Mouse (Mus musculus) heart, embryonic 13.5 days (tissue): Measurements from ENCODE around the gene Tcerg1l. TPM values are rescaled to one million over a fixed set of nuclear protein-coding genes. Genes with fewer than 3 reads are reported as not detected.

Experiments used
- ATAC-seq: fragments of 200-750 bp; cut with Nextera tagmentation; 2 replicates; pipeline ENCODE4 v1.8.0; 2017; ENCODE audit warnings: moderate TSS enrichment; ENCODE audit not compliant: insufficient number of reproducible peaks, low FRiP score, low TSS enrichment; ENCODE audit errors: extremely low read depth
- H3K27ac ChIP-seq: fragments of 300-500 bp; sonication (generic); replicated peaks from 2 replicates; pipeline ENCODE4 v1.5.1; 2015; ENCODE audit warnings: moderate library complexity, mild to moderate bottlenecking, inconsistent platforms
- H3K27me3 ChIP-seq: fragments of 300-500 bp; sonication (generic); replicated peaks from 2 replicates; pipeline ENCODE4 v1.6.1; 2015; ENCODE audit warnings: mild to moderate bottlenecking, inconsistent platforms
- H3K36me3 ChIP-seq: fragments of 300-500 bp; sonication (generic); 2 replicates; pipeline ENCODE4 v1.6.1; 2015; ENCODE audit warnings: mild to moderate bottlenecking, inconsistent platforms
- H3K4me1 ChIP-seq: fragments of 300-500 bp; sonication (generic); 2 replicates; pipeline ENCODE4 v1.6.1; 2015; ENCODE audit warnings: inconsistent platforms
- H3K4me2 ChIP-seq: fragments of 300-500 bp; sonication (generic); 2 replicates; pipeline ENCODE4 v1.6.1; 2015; ENCODE audit warnings: inconsistent platforms, mild to moderate bottlenecking, moderate library complexity
- H3K4me3 ChIP-seq: fragments of 300-500 bp; sonication (generic); 2 replicates; pipeline ENCODE4 v1.5.1; 2015; ENCODE audit warnings: moderate library complexity, mild to moderate bottlenecking, inconsistent platforms
- H3K9ac ChIP-seq: fragments of 300-500 bp; sonication (generic); 2 replicates; pipeline ENCODE4 v1.6.1; 2015; ENCODE audit warnings: inconsistent platforms, mild to moderate bottlenecking, moderate library complexity
- H3K9me3 ChIP-seq: fragments of 300-500 bp; sonication (generic); 2 replicates; pipeline ENCODE4 v1.6.1; 2016; ENCODE audit warnings: inconsistent platforms
- WGBS: fragments of 180-500 bp; shearing (Covaris S2); methylation state at CpG from one replicate; pipeline ENCODE4 v1.1.7; 2015; ENCODE audit warnings: mixed read lengths; 5-methylcytosine and 5-hydroxymethylcytosine counted together
- polyA plus RNA-seq: library from polyadenylated mRNA; unstranded; fragments of >200 nt; fragmentation: Nextera tagmentation; extraction: Ambion mirVana; gene quantifications from 2 replicates; pipeline ENCODE4 v1.2.1, GENCODE M21; 2015

Tcerg1l gene
- polyA plus RNA-seq, 1 experiment from 2014 or later, result 0.23 TPM

DNA sequence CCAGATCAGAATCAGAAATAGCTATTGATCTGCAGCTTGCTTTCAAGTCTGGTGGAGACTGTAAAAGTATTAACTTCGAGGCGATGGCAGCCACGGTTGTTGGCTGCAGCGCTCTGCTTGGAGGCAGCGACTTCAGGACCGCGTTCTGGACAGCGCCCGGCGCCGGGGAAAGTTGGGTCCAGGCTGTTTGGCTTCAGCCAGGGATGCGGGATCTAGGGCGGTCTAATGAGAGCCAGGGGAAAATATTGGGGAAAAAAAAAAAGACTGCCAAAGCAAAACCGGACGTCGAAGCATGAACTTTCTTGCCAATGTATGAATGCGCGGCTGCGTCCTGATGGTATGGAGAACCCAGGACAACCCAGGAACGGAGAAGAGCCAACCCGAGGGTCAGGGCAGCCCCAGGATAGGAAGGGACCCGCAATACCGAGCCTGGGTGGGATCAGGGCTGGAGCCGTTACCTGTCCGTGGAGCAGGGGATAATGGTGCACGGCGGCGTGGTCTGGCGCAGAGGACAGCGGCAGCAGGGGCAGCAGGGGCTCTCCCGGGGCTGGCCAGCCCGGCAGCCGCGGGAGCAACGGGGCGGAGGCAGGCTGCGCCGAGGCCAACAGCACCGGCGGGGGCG lies 556 bp downstream of the Tcerg1l start:
- under 1% methylated on average over 38 of the region's 41 CpGs for WGBS
- ATAC-seq, result no peak
- Histone ChIP-seq H3K9me3 (no peaks in the 10 kb centered on the region), H3K4me3 (peak overlapping the region; percentile 56), H3K27me3 (peaks cover 66% of the 10 kb centered on the region), H3K4me1 (peaks cover 15% of the 10 kb centered on the region), H3K27ac (no peak overlapping the region), H3K4me2 (peak overlapping the region; percentile 86), H3K9ac (no peak overlapping the region), H3K36me3 (no peaks in the 10 kb centered on the region)

DNA sequence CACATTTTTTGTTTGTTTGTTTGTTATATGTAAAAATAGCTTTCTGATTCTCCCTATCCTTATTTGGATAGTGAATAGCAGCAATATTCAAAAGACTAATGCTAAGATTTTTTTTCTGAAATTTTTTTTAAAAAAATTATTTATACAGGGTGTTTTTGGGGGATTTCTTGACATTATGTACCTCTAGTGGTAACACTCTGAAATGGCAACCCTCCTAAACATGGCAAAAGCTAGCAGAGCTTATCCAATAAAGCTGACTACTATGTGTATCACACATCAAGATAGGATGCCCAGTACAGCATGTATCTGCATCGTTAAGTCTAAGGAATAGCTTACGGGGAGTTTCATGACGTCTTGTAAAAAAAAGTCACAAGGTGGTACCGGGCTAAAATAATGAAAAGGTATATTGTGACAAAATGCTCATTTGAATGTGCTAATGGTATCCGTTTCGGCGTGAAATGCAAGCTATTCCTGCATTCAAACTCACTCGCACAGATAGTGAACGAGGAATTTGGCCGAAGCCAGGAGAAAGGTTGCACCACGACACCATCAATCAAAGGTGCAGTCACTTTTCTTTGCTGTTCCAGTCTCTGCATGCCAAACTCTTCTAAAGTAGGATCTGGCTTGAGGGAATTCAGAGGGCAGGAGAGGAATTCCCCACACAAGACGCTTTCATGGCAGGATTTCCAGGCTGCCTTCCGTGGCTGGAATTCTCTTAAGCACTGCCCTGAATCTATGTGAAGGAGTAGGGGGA lies 1.2 kb downstream of the Tcerg1l start:
- Histone ChIP-seq H3K9me3 (no peaks in the 10 kb centered on the region), H3K4me2 (no peak overlapping the region), H3K4me1 (peaks cover 15% of the 10 kb centered on the region), H3K27ac (no peak overlapping the region), H3K4me3 (no peak overlapping the region), H3K36me3 (no peaks in the 10 kb centered on the region), H3K27me3 (peaks cover 69% of the 10 kb centered on the region), H3K9ac (no peak overlapping the region)
- no peak for ATAC-seq
- WGBS, result 32% methylated on average over 13 of the region's 13 CpGs

DNA sequence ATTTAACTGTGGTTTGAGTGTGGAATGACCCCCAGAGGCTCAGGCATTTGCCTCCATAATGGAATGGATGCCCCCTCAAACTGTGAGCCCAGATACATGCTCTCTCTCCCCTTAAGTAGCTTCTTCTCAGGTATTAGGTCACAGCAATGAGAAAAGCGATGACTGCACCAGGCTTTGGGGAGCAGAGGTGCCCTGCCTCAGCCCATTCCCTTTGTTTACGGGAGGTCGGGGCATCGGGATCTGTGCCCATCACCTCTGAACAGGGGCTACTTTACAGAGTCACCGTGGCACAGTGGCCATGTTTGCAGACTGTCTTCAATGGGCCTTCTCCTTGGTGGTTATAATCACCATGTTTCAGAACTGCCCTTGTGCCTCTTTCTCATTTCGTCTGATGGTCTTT lies 7.6 kb downstream of the Tcerg1l start:
- WGBS, result 83% methylated on average over 6 of the region's 6 CpGs
- H3K27ac ChIP-seq, result no peak overlapping the region

DNA sequence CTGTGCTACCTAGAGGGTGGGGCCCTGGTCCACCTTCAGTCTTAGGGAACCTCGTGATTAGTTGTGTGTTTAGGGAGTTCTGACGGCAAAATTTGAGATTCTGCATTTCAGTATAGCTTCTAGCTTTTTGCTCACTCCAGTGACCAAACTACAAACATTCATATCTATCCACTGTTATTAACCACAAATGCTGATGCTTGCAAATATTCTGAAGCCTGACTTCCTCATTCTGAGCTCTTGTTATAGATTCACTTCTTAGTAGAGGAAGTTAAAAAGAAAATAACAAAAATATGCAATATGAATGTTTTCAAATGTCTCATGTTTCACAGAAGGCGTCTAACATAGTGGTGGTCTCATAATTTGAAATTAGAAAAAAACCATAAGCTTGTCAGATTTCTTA lies 8.5 kb downstream of the Tcerg1l start:
- no peaks in the 10 kb centered on the region for H3K9me3 ChIP-seq
- 62% methylated on average over 3 of the region's 3 CpGs for WGBS
- ATAC-seq, result no peak
- H3K4me1 ChIP-seq, result no peaks in the 10 kb centered on the region
- H3K27me3 ChIP-seq, result peaks cover 22% of the 10 kb centered on the region
- no peak overlapping the region for H3K9ac ChIP-seq
- no peaks in the 10 kb centered on the region for H3K36me3 ChIP-seq
- H3K4me3 ChIP-seq, result no peak overlapping the region
- H3K4me2 ChIP-seq, result no peak overlapping the region
- H3K27ac ChIP-seq, result no peak overlapping the region

More for the DNA sequence above, 7.6 kb downstream of the Tcerg1l start:
- H3K4me1 ChIP-seq, result no peaks in the 10 kb centered on the region
- no peaks in the 10 kb centered on the region for H3K9me3 ChIP-seq
- H3K4me2 ChIP-seq, result no peak overlapping the region
- ATAC-seq, result no peak
- peaks cover 26% of the 10 kb centered on the region for H3K27me3 ChIP-seq
- H3K4me3 ChIP-seq, result no peak overlapping the region
- H3K36me3 ChIP-seq, result no peaks in the 10 kb centered on the region
- no peak overlapping the region for H3K9ac ChIP-seq

DNA sequence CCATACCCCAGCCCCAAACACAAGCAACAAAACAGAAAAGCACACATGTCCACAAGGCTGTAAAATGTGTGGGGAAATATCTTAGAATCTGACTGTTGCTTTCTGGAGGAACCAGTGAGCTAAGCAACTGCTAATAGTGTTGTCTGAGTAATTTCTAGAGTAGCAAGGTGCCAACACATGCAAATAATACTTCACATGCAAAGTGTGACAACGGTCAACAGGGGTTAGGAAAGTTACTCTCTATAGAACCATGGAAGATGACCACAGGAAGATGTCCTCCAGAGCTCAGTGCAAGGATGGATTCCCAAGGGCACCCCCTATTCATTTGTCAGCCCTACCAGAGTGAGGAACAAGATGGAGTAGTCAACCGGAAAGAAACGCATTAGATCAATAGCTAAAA lies 18.3 kb downstream of the Tcerg1l start:
- no peaks in the 10 kb centered on the region for H3K27me3 ChIP-seq
- H3K4me3 ChIP-seq, result no peak overlapping the region
- no peaks in the 10 kb centered on the region for H3K4me1 ChIP-seq
- H3K9ac ChIP-seq, result no peak overlapping the region
- no peak overlapping the region for H3K27ac ChIP-seq
- no peak overlapping the region for H3K4me2 ChIP-seq
- no peaks in the 10 kb centered on the region for H3K9me3 ChIP-seq
- ATAC-seq, result no peak
- no peaks in the 10 kb centered on the region for H3K36me3 ChIP-seq
- WGBS, result 83% methylated on average over 3 of the region's 3 CpGs

GRCm38 (mm10) chr7:138378546-138378945 lies 19.0 kb downstream of the Tcerg1l start:
- Histone ChIP-seq H3K9me3 (no peaks in the 10 kb centered on the region), H3K9ac (no peak overlapping the region), H3K4me1 (no peaks in the 10 kb centered on the region), H3K36me3 (no peaks in the 10 kb centered on the region), H3K4me2 (no peak overlapping the region), H3K27me3 (no peaks in the 10 kb centered on the region), H3K4me3 (no peak overlapping the region), H3K27ac (no peak overlapping the region)
- ATAC-seq, result no peak
- WGBS, result 74% methylated on average over 4 of the region's 4 CpGs

DNA sequence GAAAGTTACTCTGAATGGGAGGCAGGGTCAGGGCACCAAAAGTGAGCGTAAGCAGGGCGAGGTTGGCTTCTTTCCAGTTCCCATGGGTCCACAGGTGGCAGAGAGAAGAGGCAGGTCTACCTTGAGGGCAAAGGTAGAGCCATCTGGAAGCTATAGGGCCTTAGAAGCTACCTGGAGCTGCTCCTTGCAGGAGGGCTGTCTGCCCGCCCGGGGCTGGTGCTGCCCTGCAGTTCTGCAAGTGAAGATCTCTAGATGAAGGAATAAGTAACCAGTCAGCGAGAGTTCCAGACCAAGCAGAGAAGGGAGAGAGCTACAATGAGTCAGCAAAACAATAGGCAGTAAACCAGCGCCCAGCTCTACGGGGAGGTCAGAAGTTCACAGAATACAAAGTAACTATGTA lies 22.0 kb downstream of the Tcerg1l start:
- 59% methylated on average over 7 of the region's 7 CpGs for WGBS

GRCm38 (mm10) chr7:138374376-138374775 lies 23.2 kb downstream of the Tcerg1l start:
- H3K27ac ChIP-seq, result no peak overlapping the region
- H3K4me2 ChIP-seq, result no peak overlapping the region
- H3K36me3 ChIP-seq, result no peaks in the 10 kb centered on the region
- no peaks in the 10 kb centered on the region for H3K4me1 ChIP-seq
- ATAC-seq, result no peak
- H3K27me3 ChIP-seq, result peaks cover 17% of the 10 kb centered on the region
- H3K4me3 ChIP-seq, result no peak overlapping the region
- no peaks in the 10 kb centered on the region for H3K9me3 ChIP-seq
- WGBS, result 55% methylated on average over 7 of the region's 7 CpGs
- H3K9ac ChIP-seq, result no peak overlapping the region

More for the DNA sequence above, 22.0 kb downstream of the Tcerg1l start:
- H3K36me3 ChIP-seq, result no peaks in the 10 kb centered on the region
- H3K4me2 ChIP-seq, result no peak overlapping the region
- H3K9ac ChIP-seq, result no peak overlapping the region
- no peak overlapping the region for H3K4me3 ChIP-seq
- peaks cover 10% of the 10 kb centered on the region; the same call in 1 of the 2 replicates for H3K27me3 ChIP-seq
- ATAC-seq, result no peak
- no peaks in the 10 kb centered on the region for H3K9me3 ChIP-seq
- no peak overlapping the region for H3K27ac ChIP-seq
- no peaks in the 10 kb centered on the region for H3K4me1 ChIP-seq

DNA sequence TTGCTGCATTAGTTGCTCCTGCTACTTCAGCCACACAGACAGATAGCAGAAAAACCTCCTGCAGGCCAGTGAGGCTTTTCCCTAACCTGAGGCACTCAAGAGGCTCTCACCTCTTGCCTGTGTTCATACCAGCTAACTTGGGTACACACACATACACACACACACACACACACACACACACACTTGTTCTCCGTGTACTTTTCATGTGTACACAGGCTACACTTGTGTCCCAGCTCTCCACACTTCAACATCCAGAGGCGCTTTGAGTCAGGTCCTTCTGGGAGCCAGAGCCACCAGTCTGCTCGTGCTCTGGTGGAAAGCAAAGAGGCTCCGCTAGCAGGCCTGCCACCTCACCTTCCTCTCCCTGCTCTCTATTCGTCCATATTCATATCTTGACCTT lies 24.0 kb downstream of the Tcerg1l start:
- Histone ChIP-seq H3K4me1 (no peaks in the 10 kb centered on the region), H3K4me2 (no peak overlapping the region), H3K27ac (no peak overlapping the region), H3K4me3 (no peak overlapping the region), H3K9ac (no peak overlapping the region), H3K36me3 (no peaks in the 10 kb centered on the region), H3K27me3 (peaks cover 22% of the 10 kb centered on the region), H3K9me3 (no peaks in the 10 kb centered on the region)
- ATAC-seq, result no peak
- 68% methylated on average over 5 of the region's 5 CpGs for WGBS

GRCm38 (mm10) chr7:138367570-138367969 lies 30.0 kb downstream of the Tcerg1l start:
- H3K27me3 ChIP-seq, result peaks cover 36% of the 10 kb centered on the region
- H3K9me3 ChIP-seq, result no peaks in the 10 kb centered on the region
- H3K4me1 ChIP-seq, result 0 out of 2 replicates have a peak, but pooled peaks cover 7% of the 10 kb centered on the region
- H3K9ac ChIP-seq, result no peak overlapping the region
- H3K36me3 ChIP-seq, result no peaks in the 10 kb centered on the region
- no peak overlapping the region for H3K4me3 ChIP-seq
- ATAC-seq, result no peak
- 58% methylated on average over 7 of the region's 7 CpGs for WGBS
- no peak overlapping the region for H3K27ac ChIP-seq
- no peak overlapping the region for H3K4me2 ChIP-seq

GRCm38 (mm10) chr7:138365519-138365918 lies 32.0 kb downstream of the Tcerg1l start:
- Histone ChIP-seq H3K9ac (no peak overlapping the region), H3K27me3 (peaks cover 36% of the 10 kb centered on the region), H3K27ac (no peak overlapping the region), H3K9me3 (no peaks in the 10 kb centered on the region), H3K36me3 (no peaks in the 10 kb centered on the region), H3K4me1 (0 out of 2 replicates have a peak, but pooled peaks cover 7% of the 10 kb centered on the region), H3K4me2 (no peak overlapping the region), H3K4me3 (no peak overlapping the region)
- no peak for ATAC-seq
- 32% methylated on average over 8 of the region's 8 CpGs for WGBS

DNA sequence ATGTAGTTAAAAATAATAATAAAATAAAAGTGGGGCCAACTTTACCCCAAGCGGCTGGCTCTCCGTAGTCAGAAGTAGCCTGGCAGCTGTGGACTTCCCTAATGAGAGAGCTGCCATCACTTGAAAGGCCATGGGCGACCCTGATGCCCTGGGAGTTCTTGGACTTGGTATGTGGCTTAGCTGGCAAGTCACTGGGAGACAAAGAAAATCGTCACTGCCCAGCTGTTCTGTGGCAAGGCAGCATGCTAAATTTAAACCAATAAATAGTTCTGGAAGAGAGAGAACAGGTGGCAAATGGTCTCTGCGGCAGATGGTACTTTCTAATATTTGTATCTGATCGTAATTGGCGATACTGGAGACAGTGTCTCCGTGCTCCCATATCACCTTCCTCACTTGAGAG lies 40.1 kb downstream of the Tcerg1l start:
- H3K4me2 ChIP-seq, result no peak overlapping the region
- no peak overlapping the region for H3K27ac ChIP-seq
- WGBS, result 66% methylated on average over 8 of the region's 8 CpGs
- H3K27me3 ChIP-seq, result peaks cover 3% of the 10 kb centered on the region; the same call in 1 of the 2 replicates
- no peak overlapping the region for H3K4me3 ChIP-seq
- H3K9me3 ChIP-seq, result no peaks in the 10 kb centered on the region
- peaks cover 4% of the 10 kb centered on the region; the same call in 1 of the 2 replicates for H3K4me1 ChIP-seq
- H3K9ac ChIP-seq, result no peak overlapping the region
- H3K36me3 ChIP-seq, result no peaks in the 10 kb centered on the region
- ATAC-seq, result no peak
